Mouse (Mus musculus) testis, adult 2 months (tissue): ENCODE measurements around the gene Zfp119a. TPM values are rescaled to one million over a fixed set of nuclear protein-coding genes. Genes with fewer than 3 reads are reported as not detected.
"Not testable (repeated sequence)": the region's sequence is repeated elsewhere in the genome, so short reads cannot be mapped to it uniquely, and the experiment has no call there.

ENCODE experiments used
- H3K27ac ChIP-seq: fragments of 200-500 bp; 2 replicates; pipeline ENCODE4 v1.5.1; 2012; ENCODE audit warnings: low read depth, low read length; ENCODE audit not compliant: control insufficient read depth, insufficient read depth
- H3K27me3 ChIP-seq: fragments of 200-500 bp; 2 replicates; pipeline ENCODE4 v1.6.1; 2012; ENCODE audit warnings: mild to moderate bottlenecking, low read length, moderate library complexity; ENCODE audit not compliant: control insufficient read depth, insufficient read depth
- H3K36me3 ChIP-seq: fragments of 200-500 bp; 2 replicates; pipeline ENCODE4 v1.6.1; 2012; ENCODE audit warnings: mild to moderate bottlenecking, low read length; ENCODE audit not compliant: control insufficient read depth, insufficient read depth
- H3K4me1 ChIP-seq: fragments of 200-500 bp; 2 replicates; pipeline ENCODE4 v1.6.1; 2012; ENCODE audit warnings: low read length; ENCODE audit not compliant: control insufficient read depth, insufficient read depth
- H3K4me3 ChIP-seq: fragments of 200-500 bp; 2 replicates; pipeline ENCODE4 v1.5.1; 2012; ENCODE audit warnings: low read depth, mild to moderate bottlenecking, low read length, moderate library complexity, mixed read lengths; ENCODE audit not compliant: control insufficient read depth
- CTCF ChIP-seq: fragments of 200-500 bp; IDR thresholded peaks from 2 replicates; pipeline ENCODE4 v1.5.1; 2012; ENCODE audit warnings: low read depth, mild to moderate bottlenecking, inconsistent platforms, low read length, moderate library complexity; ENCODE audit not compliant: control insufficient read depth, insufficient read depth, insufficient replicate concordance
- POLR2A ChIP-seq: fragments of 200-500 bp; IDR thresholded peaks from 2 replicates; pipeline ENCODE4 v1.6.1; 2012; ENCODE audit warnings: low read depth, mild to moderate bottlenecking, inconsistent platforms, low read length, moderate library complexity; ENCODE audit not compliant: control insufficient read depth
- polyA plus RNA-seq: library from polyadenylated mRNA; depleted of rRNA; stranded (reverse); fragments of >200 nt; gene quantifications from 2 replicates; pipeline ENCODE4 v1.2.3, GENCODE M21; 2012; rRNA removed

The Zfp119a gene
- polyA plus RNA-seq, 1 experiment: 0.23 TPM

GRCm38 (mm10) chr17:55883631-55884030 lies 4.9 kb upstream of the Zfp119a start:
- H3K4me3 ChIP-seq: no peak overlapping the region
- TF ChIP-seq CTCF: no peak
- TF ChIP-seq POLR2A: no peak
- no peaks in the 10 kb centered on the region for H3K4me1 ChIP-seq
- no peaks in the 10 kb centered on the region for H3K36me3 ChIP-seq
- no peak overlapping the region for H3K27ac ChIP-seq
- no peaks in the 10 kb centered on the region for H3K27me3 ChIP-seq

DNA sequence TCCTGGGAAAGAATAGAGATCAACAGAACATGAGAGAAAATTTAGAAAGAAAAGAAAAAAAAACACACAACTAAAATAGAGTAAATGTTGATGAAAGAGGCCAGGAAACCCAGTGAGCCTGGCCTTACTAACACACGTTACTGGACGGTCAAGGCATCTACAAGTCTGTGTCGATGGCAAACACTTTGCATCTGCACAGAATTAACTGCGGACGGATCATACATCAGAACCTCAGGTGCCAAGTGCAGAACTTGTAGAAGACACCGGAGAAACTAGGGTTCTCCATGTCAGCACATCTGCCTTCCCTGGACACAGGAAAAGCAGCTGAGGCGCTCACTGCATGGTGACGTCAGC lies 471 bp downstream of the Zfp119a start:
- H3K36me3 ChIP-seq, H3K27ac ChIP-seq, H3K27me3 ChIP-seq, H3K4me1 ChIP-seq: not testable (repeated sequence)
- peak overlapping the region; percentile 79 for H3K4me3 ChIP-seq

DNA sequence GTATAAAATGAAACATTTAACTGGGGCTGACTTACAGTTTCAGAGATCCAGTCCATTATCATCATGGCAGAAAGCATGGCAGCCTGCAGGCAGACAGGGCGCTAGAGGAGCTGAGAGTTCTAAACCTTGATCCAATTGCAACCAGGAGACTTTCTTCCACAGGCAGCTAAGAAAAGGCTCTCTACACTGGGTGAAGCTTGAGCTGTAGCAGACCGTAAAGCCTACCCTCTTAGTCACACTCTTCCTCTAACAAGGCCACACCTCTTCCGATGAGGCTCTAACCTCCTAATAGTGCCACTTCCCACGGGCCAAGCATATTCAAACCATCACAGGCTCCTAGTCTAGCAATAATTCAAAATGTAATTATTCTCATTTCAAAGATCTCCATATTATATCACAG lies 1.5 kb downstream of the Zfp119a start:
- no peak for TF ChIP-seq CTCF
- no peak for TF ChIP-seq POLR2A
- H3K4me1 ChIP-seq: no peaks in the 10 kb centered on the region
- H3K27me3 ChIP-seq: no peaks in the 10 kb centered on the region
- no peak overlapping the region for H3K27ac ChIP-seq
- H3K4me3 ChIP-seq: no peak overlapping the region
- no peaks in the 10 kb centered on the region for H3K36me3 ChIP-seq

GRCm38 (mm10) chr17:55843067-55843466 lies 35.7 kb downstream of the Zfp119a start:
- Histone ChIP-seq H3K4me3 (no peak overlapping the region), H3K27ac (no peak overlapping the region), H3K27me3 (no peaks in the 10 kb centered on the region), H3K4me1 (no peaks in the 10 kb centered on the region), H3K36me3 (no peaks in the 10 kb centered on the region)
- TF ChIP-seq CTCF (no peak), POLR2A (no peak)

GRCm38 (mm10) chr17:55821566-55821965 lies 57.2 kb downstream of the Zfp119a start:
- Histone ChIP-seq H3K36me3 (no peaks in the 10 kb centered on the region), H3K4me1 (no peaks in the 10 kb centered on the region), H3K4me3 (no peak overlapping the region), H3K27me3 (no peaks in the 10 kb centered on the region), H3K27ac (no peak overlapping the region)
- TF ChIP-seq POLR2A (no peak), CTCF (no peak)

DNA sequence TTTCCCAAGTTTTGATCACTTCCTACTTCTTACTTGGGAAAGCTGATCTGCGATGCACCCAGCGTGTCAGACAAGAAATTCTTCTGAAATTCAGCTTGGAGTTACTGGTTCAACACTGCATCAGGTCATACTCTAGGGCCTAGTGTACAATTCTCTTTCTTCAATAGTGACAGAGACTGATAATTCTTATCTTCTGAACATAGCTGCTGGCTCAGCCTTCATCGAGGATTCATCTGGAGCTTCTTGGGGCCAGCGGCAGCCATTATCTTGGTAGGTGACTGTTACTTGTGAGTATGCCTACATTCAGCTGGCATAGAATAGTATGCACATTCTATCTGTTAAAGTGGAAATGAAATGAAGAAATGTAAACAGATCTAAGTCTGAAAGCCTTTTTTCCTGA lies 61.9 kb downstream of the Zfp119a start:
- Histone ChIP-seq H3K36me3 (no peaks in the 10 kb centered on the region), H3K27ac (no peak overlapping the region), H3K27me3 (no peaks in the 10 kb centered on the region), H3K4me3 (no peak overlapping the region), H3K4me1 (no peaks in the 10 kb centered on the region)
- TF ChIP-seq CTCF: no peak

Other genes starting within 250 kb of the Zfp119a start
- 2.8 and 3.4 TPM in 2 replicates for gene Pot1b, start 166.3 kb downstream of the Zfp119a start, polyA plus RNA-seq
- gene Adgre4, start 128.9 kb downstream of the Zfp119a start, polyA plus RNA-seq: not detected in 2 replicates
- 0.19 and 0.59 TPM in 2 replicates for gene Zfp959, start 13.2 kb upstream of the Zfp119a start, polyA plus RNA-seq
- 0.24 and 0.48 TPM in 2 replicates for gene Zfp119b, start 70.6 kb upstream of the Zfp119a start, polyA plus RNA-seq
- 0.53 and 0.75 TPM in 2 replicates for gene Ebi3, start 73.7 kb upstream of the Zfp119a start, polyA plus RNA-seq
- gene Yju2, start 80.2 kb upstream of the Zfp119a start, polyA plus RNA-seq: 4.9 TPM in 2 replicates
- gene Shd, start 91.5 kb upstream of the Zfp119a start, polyA plus RNA-seq: 0.63 and 1.1 TPM in 2 replicates
- 2.3 and 2.4 TPM in 2 replicates for gene Fsd1, start 107.6 kb upstream of the Zfp119a start, polyA plus RNA-seq
- 18.4 and 19.1 TPM in 2 replicates for gene Stap2, start 126.7 kb upstream of the Zfp119a start, polyA plus RNA-seq
- 12.7 and 13.1 TPM in 2 replicates for gene Mpnd, start 126.8 kb upstream of the Zfp119a start, polyA plus RNA-seq
- 91.9 and 105 TPM in 2 replicates for gene Sh3gl1, start 157.7 kb upstream of the Zfp119a start, polyA plus RNA-seq
- gene Chaf1a, start 161.5 kb upstream of the Zfp119a start, polyA plus RNA-seq: 70.3 and 71.8 TPM in 2 replicates
- gene Ubxn6, start 196.1 kb upstream of the Zfp119a start, polyA plus RNA-seq: 646 and 694 TPM in 2 replicates
- gene Hdgfl2, start 200.7 kb upstream of the Zfp119a start, polyA plus RNA-seq: 115 and 135 TPM in 2 replicates
- gene Plin4, start 230.9 kb upstream of the Zfp119a start, polyA plus RNA-seq: 1.5 and 4.2 TPM in 2 replicates
- gene Plin5, start 238.7 kb upstream of the Zfp119a start, polyA plus RNA-seq: 1.7 and 2.7 TPM in 2 replicates
- 3.7 and 5.7 TPM in 2 replicates for gene Lrg1, start 243.1 kb upstream of the Zfp119a start, polyA plus RNA-seq